Mouse (Mus musculus) neural tube, embryonic 13.5 days (tissue): Measurements from ENCODE around the gene Notch4. TPM values are rescaled to one million over a fixed set of nuclear protein-coding genes. Genes with fewer than 3 reads are reported as not detected.

ENCODE experiments used
- ATAC-seq: fragments of 200-750 bp; cut with Nextera tagmentation; 2 replicates; pipeline ENCODE4 v1.8.0; 2017; ENCODE audit warnings: low read depth, mild to moderate bottlenecking, moderate TSS enrichment, moderate library complexity
- H3K27ac ChIP-seq: fragments of 300-500 bp; sonication (generic); replicated peaks from 2 replicates; pipeline ENCODE4 v1.5.1; 2015; ENCODE audit warnings: moderate library complexity, mild to moderate bottlenecking, inconsistent platforms
- H3K27me3 ChIP-seq: fragments of 300-500 bp; sonication (generic); 2 replicates; pipeline ENCODE4 v1.6.1; 2015; ENCODE audit warnings: mild to moderate bottlenecking, inconsistent platforms
- H3K36me3 ChIP-seq: fragments of 300-500 bp; sonication (generic); 2 replicates; pipeline ENCODE4 v1.6.1; 2015; ENCODE audit warnings: mild to moderate bottlenecking, inconsistent platforms
- H3K4me1 ChIP-seq: fragments of 300-500 bp; sonication (generic); replicated peaks from 2 replicates; pipeline ENCODE4 v1.6.1; 2015; ENCODE audit warnings: inconsistent platforms
- H3K4me2 ChIP-seq: fragments of 300-500 bp; sonication (generic); 2 replicates; pipeline ENCODE4 v1.6.1; 2015; ENCODE audit warnings: inconsistent platforms, mild to moderate bottlenecking, moderate library complexity
- H3K4me3 ChIP-seq: fragments of 300-500 bp; sonication (generic); 2 replicates; pipeline ENCODE4 v1.5.1; 2015; ENCODE audit warnings: mild to moderate bottlenecking, inconsistent platforms
- H3K9ac ChIP-seq: fragments of 300-500 bp; sonication (generic); 2 replicates; pipeline ENCODE4 v1.6.1; 2015; ENCODE audit warnings: moderate library complexity, mild to moderate bottlenecking, inconsistent platforms
- H3K9me3 ChIP-seq: fragments of 300-500 bp; sonication (generic); 2 replicates; pipeline ENCODE4 v1.6.1; 2016; ENCODE audit warnings: inconsistent platforms
- WGBS: fragments of 180-500 bp; shearing (Covaris S2); methylation state at CpG from one replicate; pipeline ENCODE4 v1.1.7; 2015; 5-methylcytosine and 5-hydroxymethylcytosine counted together
- polyA plus RNA-seq: library from polyadenylated mRNA; unstranded; fragments of >200 nt; fragmentation: Nextera tagmentation; extraction: Ambion mirVana; gene quantifications from 2 replicates; pipeline ENCODE4 v1.2.1, GENCODE M21; 2015

Notch4 gene
- polyA plus RNA-seq, 1 experiment from 2014 or later = 9.5 TPM

DNA sequence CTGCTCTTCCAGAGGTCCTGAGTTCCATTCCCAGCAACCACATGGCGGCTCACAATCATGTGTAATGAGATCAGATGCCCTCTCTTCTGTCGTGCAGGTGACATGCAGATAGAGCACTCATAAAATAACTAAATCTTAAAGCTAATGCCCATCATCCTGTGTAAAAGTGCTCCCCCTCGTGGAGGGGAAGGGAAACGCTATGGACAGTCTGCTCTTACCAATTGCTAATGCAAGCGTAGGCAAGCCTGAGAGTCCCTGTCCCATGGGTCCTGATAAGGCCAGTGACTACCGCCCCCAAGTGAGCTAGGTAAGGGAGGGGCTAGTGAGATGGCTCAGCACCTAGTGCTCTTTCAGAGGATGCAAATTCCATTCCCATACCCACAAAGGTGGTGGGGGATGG is 54.9 kb downstream of the Notch4 start:
- WGBS = 18% methylated on average over 6 of the region's 6 CpGs
- H3K9ac ChIP-seq = no peak overlapping the region
- ATAC-seq = no peak
- H3K4me3 ChIP-seq = no peak overlapping the region
- no peaks in the 10 kb centered on the region for H3K9me3 ChIP-seq
- no peaks in the 10 kb centered on the region for H3K4me1 ChIP-seq
- H3K27ac ChIP-seq = no peak overlapping the region
- no peaks in the 10 kb centered on the region for H3K27me3 ChIP-seq
- H3K36me3 ChIP-seq = peaks cover 74% of the 10 kb centered on the region
- no peak overlapping the region for H3K4me2 ChIP-seq

- no peak for ATAC-seq
- Histone ChIP-seq H3K9ac (no peak overlapping the region), H3K4me2 (no peak overlapping the region), H3K9me3 (no peaks in the 10 kb centered on the region), H3K36me3 (peaks cover 62% of the 10 kb centered on the region), H3K27me3 (no peaks in the 10 kb centered on the region), H3K27ac (no peak overlapping the region), H3K4me3 (no peak overlapping the region), H3K4me1 (peaks cover 4% of the 10 kb centered on the region)
- 85% methylated on average over 8 of the region's 8 CpGs for WGBS
These were observed 56.9 kb downstream of the Notch4 start for GRCm38 (mm10) chr17:34621006-34621405.

DNA sequence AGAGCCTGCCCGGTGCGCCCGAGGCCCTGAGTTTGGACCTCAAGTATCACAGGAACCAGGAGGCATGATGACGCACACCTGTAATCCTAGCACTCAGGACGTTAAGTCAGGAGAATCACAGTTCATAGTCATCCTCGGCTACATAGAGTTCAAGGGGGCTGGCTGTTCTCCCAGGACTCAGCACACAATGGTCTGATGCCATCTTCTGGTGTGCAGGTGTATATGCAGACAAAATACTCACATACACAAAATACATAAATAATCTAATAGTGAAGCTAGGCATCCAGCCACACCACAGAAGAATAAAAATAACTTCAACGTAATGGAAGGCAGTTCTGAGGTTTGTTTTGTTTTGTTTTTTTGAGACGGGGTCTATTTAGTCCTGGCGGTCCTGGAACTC is 59.1 kb downstream of the Notch4 start:
- Histone ChIP-seq H3K36me3 (peaks cover 47% of the 10 kb centered on the region), H3K9me3 (no peaks in the 10 kb centered on the region), H3K4me2 (no peak overlapping the region), H3K9ac (no peak overlapping the region), H3K4me1 (peaks cover 18% of the 10 kb centered on the region), H3K27me3 (no peaks in the 10 kb centered on the region), H3K4me3 (no peak overlapping the region), H3K27ac (no peak overlapping the region)
- no peak for ATAC-seq
- 88% methylated on average over 9 of the region's 9 CpGs for WGBS

DNA sequence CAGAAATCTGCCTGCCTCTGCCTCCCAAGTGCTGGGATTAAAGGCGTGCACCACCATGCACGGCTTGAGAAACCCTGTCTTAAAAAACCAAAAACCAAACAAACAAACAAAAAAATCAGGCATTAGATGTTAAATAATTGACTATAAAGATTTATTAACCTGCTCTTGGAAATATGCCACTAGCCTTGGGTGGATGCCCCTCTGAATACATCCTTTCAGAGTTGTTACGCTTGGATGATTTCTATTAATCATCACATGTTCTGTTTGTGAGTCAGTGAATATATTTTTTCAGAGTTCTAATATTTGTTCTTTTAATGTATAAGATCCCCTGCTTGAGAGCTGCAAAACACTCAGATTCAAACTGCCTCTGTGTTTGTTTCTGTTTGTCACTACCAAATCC is 60.9 kb downstream of the Notch4 start:
- Histone ChIP-seq H3K4me1 (peaks cover 36% of the 10 kb centered on the region), H3K4me2 (no peak overlapping the region), H3K36me3 (peaks cover 40% of the 10 kb centered on the region), H3K9ac (no peak overlapping the region), H3K9me3 (no peaks in the 10 kb centered on the region), H3K27me3 (peaks cover 5% of the 10 kb centered on the region), H3K27ac (no peak overlapping the region), H3K4me3 (no peak overlapping the region)
- 95% methylated on average over 3 of the region's 3 CpGs for WGBS
- no peak for ATAC-seq

- peak overlapping the region; percentile 94 for H3K27ac ChIP-seq
- H3K9me3 ChIP-seq = no peaks in the 10 kb centered on the region
- no peak for ATAC-seq
- H3K9ac ChIP-seq = peak overlapping the region; percentile 80
- H3K4me2 ChIP-seq = peak overlapping the region; percentile 75
- peaks cover 17% of the 10 kb centered on the region for H3K27me3 ChIP-seq
- peak overlapping the region; percentile 74 for H3K4me3 ChIP-seq
- WGBS = 53% methylated on average over 16 of the region's 16 CpGs
- H3K36me3 ChIP-seq = peaks cover 30% of the 10 kb centered on the region
- H3K4me1 ChIP-seq = peaks cover 48% of the 10 kb centered on the region
These were observed 62.1 kb downstream of the Notch4 start for GRCm38 (mm10) chr17:34626062-34626772.

- Histone ChIP-seq H3K4me3 (peak overlapping the region; percentile 74), H3K36me3 (peaks cover 25% of the 10 kb centered on the region), H3K27ac (peak overlapping the region; percentile 94), H3K9me3 (no peaks in the 10 kb centered on the region), H3K4me1 (peaks cover 54% of the 10 kb centered on the region), H3K27me3 (peaks cover 23% of the 10 kb centered on the region), H3K9ac (peak overlapping the region; percentile 80), H3K4me2 (peak overlapping the region; percentile 75)
- ATAC-seq = peak; percentile 59
- 0% methylated on average over 18 of the region's 18 CpGs for WGBS
These were observed 62.7 kb downstream of the Notch4 start for GRCm38 (mm10) chr17:34626773-34627092.

GRCm38 (mm10) chr17:34627093-34627942 is 63.2 kb downstream of the Notch4 start:
- Histone ChIP-seq H3K4me2 (peak overlapping the region; percentile 75), H3K27ac (peak overlapping the region; percentile 94), H3K9ac (peak overlapping the region; percentile 80), H3K4me1 (peaks cover 59% of the 10 kb centered on the region), H3K27me3 (peaks cover 28% of the 10 kb centered on the region), H3K4me3 (peak overlapping the region; percentile 74), H3K36me3 (peaks cover 20% of the 10 kb centered on the region), H3K9me3 (no peaks in the 10 kb centered on the region)
- 1% methylated on average over 43 of the region's 45 CpGs for WGBS
- peak; percentile 76 for ATAC-seq

- no peaks in the 10 kb centered on the region for H3K9me3 ChIP-seq
- peaks cover 36% of the 10 kb centered on the region for H3K27me3 ChIP-seq
- peak within 1 kb of the TSS; percentile 74 for H3K4me3 ChIP-seq
- peak within 1 kb of the TSS; percentile 75 for H3K4me2 ChIP-seq
- ATAC-seq = peak; percentile 6; the same call in 1 of the 2 replicates
- peak within 1 kb of the TSS; percentile 94 for H3K27ac ChIP-seq
- H3K36me3 ChIP-seq = peaks cover 13% of the 10 kb centered on the region
- H3K4me1 ChIP-seq = peaks cover 61% of the 10 kb centered on the region
- H3K9ac ChIP-seq = peak within 1 kb of the TSS; percentile 80
- WGBS = 7% methylated on average over 29 of the region's 29 CpGs
These were observed 64.0 kb downstream of the Notch4 start, which contains the start of gene Ppt2 for GRCm38 (mm10) chr17:34627943-34628643. Gene Ppt2 (minus strand): TSS chr17:34628510.

DNA sequence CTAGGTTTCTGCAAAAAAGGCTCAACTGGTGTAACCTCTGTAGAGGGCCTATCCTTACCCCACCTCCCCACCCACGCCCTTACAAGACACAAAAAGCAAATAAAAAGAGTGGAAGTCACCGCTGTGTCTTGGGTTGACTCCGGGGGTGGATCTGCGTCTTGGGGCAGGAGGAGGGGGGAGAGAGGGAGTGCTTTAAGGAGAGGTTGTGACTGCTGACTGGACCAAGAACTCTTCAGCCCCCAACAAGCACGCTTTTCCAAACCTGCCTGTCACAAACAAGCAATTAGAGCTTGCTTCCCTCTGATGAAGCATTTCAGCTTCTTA is 64.5 kb downstream of the Notch4 start:
- 18% methylated on average over 5 of the region's 5 CpGs for WGBS
- H3K9ac ChIP-seq = peak overlapping the region; percentile 80
- peak overlapping the region; percentile 94 for H3K27ac ChIP-seq
- H3K9me3 ChIP-seq = no peaks in the 10 kb centered on the region
- H3K4me2 ChIP-seq = peak overlapping the region; percentile 75
- ATAC-seq = no peak
- H3K27me3 ChIP-seq = peaks cover 41% of the 10 kb centered on the region
- H3K36me3 ChIP-seq = peaks cover 8% of the 10 kb centered on the region; the same call in 1 of the 2 replicates
- peaks cover 61% of the 10 kb centered on the region for H3K4me1 ChIP-seq
- H3K4me3 ChIP-seq = peak overlapping the region; percentile 74

GRCm38 (mm10) chr17:34629221-34629751 is 65.2 kb downstream of the Notch4 start, which contains the start of gene Prrt1:
Gene Prrt1 (plus strand): TSS chr17:34629533.
- Histone ChIP-seq H3K36me3 (peaks cover 5% of the 10 kb centered on the region; the same call in 1 of the 2 replicates), H3K9me3 (no peaks in the 10 kb centered on the region), H3K27me3 (peaks cover 47% of the 10 kb centered on the region), H3K4me2 (peak within 1 kb of the TSS; percentile 75), H3K27ac (peak within 1 kb of the TSS; percentile 94), H3K4me1 (peaks cover 61% of the 10 kb centered on the region), H3K4me3 (peak within 1 kb of the TSS; percentile 74), H3K9ac (peak within 1 kb of the TSS; percentile 80)
- 2% methylated on average over 16 of the region's 16 CpGs for WGBS
- peak; percentile 19; the same call in 1 of the 2 replicates for ATAC-seq

- Histone ChIP-seq H3K27me3 (peaks cover 47% of the 10 kb centered on the region), H3K27ac (0 out of 2 replicates have a peak overlapping the region, but pooled peaks have one; percentile 94), H3K4me3 (peak overlapping the region; percentile 74), H3K4me2 (peak overlapping the region; percentile 75), H3K36me3 (peaks cover 4% of the 10 kb centered on the region; the same call in 1 of the 2 replicates), H3K4me1 (peaks cover 61% of the 10 kb centered on the region), H3K9ac (peak overlapping the region; percentile 80), H3K9me3 (no peaks in the 10 kb centered on the region)
- WGBS = 17% methylated on average over 12 of the region's 12 CpGs
- no peak for ATAC-seq
These were observed 65.9 kb downstream of the Notch4 start for GRCm38 (mm10) chr17:34629796-34630603.
